In genomic region chr3:121713816-121714215, GRCm38 (mm10) we compare ENCODE assay signal across 18 mouse cellular contexts. TPM values are rescaled to one million over a fixed set of nuclear protein-coding genes. Genes with fewer than 3 reads are reported as not detected.
A peak's percentile ranks its signal among the peaks of the same experiment; 100 is the strongest.
DNase-seq lines count a peak whose midpoint lies in the region; ATAC-seq and TF ChIP-seq lines count a peak whose summit lies in the region.
"Had no signal": no experiment of that assay in that cellular context is flagged by ENCODE, and none has a peak within 500 bp of the region (broad histone marks: within the 10 kb centered on the region; RNA-seq: fewer than 3 reads in every experiment).

No protein-coding gene starts in this region.

- H3K4me3 ChIP-seq in intestine, embryonic 16.5 days (ENCODE audit: low read length): no peak overlapping the region
- no peak overlapping the region for H3K4me3 ChIP-seq in intestine, embryonic 15.5 days (replicated peaks)
- H3K4me3 ChIP-seq: neural tube, embryonic 13.5 days had no signal

- no peak for TF ChIP-seq POLR2A in brain, embryonic 14.5 days (IDR thresholded peaks at IDR 0.05; ENCODE audit: borderline replicate concordance, extremely low read depth, insufficient read depth, insufficient read length, poor library complexity, severe bottlenecking)

- no peaks in the 10 kb centered on the region for H3K36me3 ChIP-seq in intestine, embryonic 16.5 days (ENCODE audit: control insufficient read depth, insufficient read depth, low read length)
- no peaks in the 10 kb centered on the region for H3K36me3 ChIP-seq in intestine, embryonic 15.5 days
- H3K36me3 ChIP-seq: neural tube, embryonic 13.5 days had no signal

- peaks cover 20% of the 10 kb centered on the region for H3K27me3 ChIP-seq in intestine, embryonic 16.5 days (replicated peaks; ENCODE audit: control insufficient read depth, insufficient read depth, low read length)
- H3K27me3 ChIP-seq in intestine, embryonic 15.5 days (replicated peaks): peaks cover 17% of the 10 kb centered on the region
- H3K27me3 ChIP-seq: neural tube, embryonic 13.5 days had no signal

- WGBS in intestine, embryonic 16.5 days: 69% methylated on average over 8 of the region's 8 CpGs
- WGBS in intestine, embryonic 15.5 days: 64% methylated on average over 8 of the region's 8 CpGs

- no peak overlapping the region for H3K4me2 ChIP-seq in intestine, embryonic 16.5 days (ENCODE audit: low read depth, low read length)
- no peak overlapping the region for H3K4me2 ChIP-seq in intestine, embryonic 15.5 days (replicated peaks)
- H3K4me2 ChIP-seq: hindbrain, embryonic 14.5 days; neural tube, embryonic 13.5 days had no signal

- TF ChIP-seq CTCF in brain, embryonic 14.5 days (IDR thresholded peaks at IDR 0.05; ENCODE audit: borderline replicate concordance, extremely low read depth, insufficient read depth, insufficient read length): no peak

- H3K27ac ChIP-seq in intestine, embryonic 16.5 days (ENCODE audit: low read length): no peak overlapping the region
- H3K27ac ChIP-seq in intestine, embryonic 15.5 days: no peak overlapping the region
- H3K27ac ChIP-seq: hindbrain, embryonic 14.5 days; neural tube, embryonic 13.5 days had no signal

- DNase-seq in brain, embryonic 14.5 days (ENCODE audit: low read depth): peak; percentile 62
- peak; percentile 38 for DNase-seq in heart, postnatal 4 days
- peak; percentile 26 to 55 for DNase-seq in kidney, postnatal 36 days
- DNase-seq in urinary bladder, postnatal 14 days (ENCODE audit: low spot score): no peak
- DNase-seq in layer of hippocampus, adult 18-20 months (ENCODE audit: low spot score in 2 of 2): no peak
- DNase-seq: cerebellum, postnatal 14 days; gastrocnemius, postnatal 36 days; lung, postnatal 14 days; right cerebral cortex, adult 18-20 months; thymus, adult 2 months had no signal

- H3K9ac ChIP-seq in intestine, embryonic 16.5 days (ENCODE audit: low read depth, low read length): no peak overlapping the region
- no peak overlapping the region for H3K9ac ChIP-seq in intestine, embryonic 15.5 days
- H3K9ac ChIP-seq: hindbrain, embryonic 14.5 days; neural tube, embryonic 13.5 days had no signal

- peaks cover 10% of the 10 kb centered on the region for H3K4me1 ChIP-seq in intestine, embryonic 16.5 days (ENCODE audit: control insufficient read depth, insufficient read depth, low read length)
- peaks cover 5% of the 10 kb centered on the region; the same call in 1 of the 2 replicates for H3K4me1 ChIP-seq in intestine, embryonic 15.5 days (replicated peaks)

- H3K9me3 ChIP-seq in intestine, embryonic 16.5 days (ENCODE audit: control insufficient read depth, low read length): no peaks in the 10 kb centered on the region
- no peaks in the 10 kb centered on the region for H3K9me3 ChIP-seq in intestine, embryonic 15.5 days
- H3K9me3 ChIP-seq: neural tube, embryonic 13.5 days had no signal

- ATAC-seq in intestine, embryonic 16.5 days: peak; percentile 27
- ATAC-seq in intestine, embryonic 15.5 days: no peak

RNA-seq across cellular contexts. Expression of gene F3, which starts 9.5 kb away (rescaled TPM):
- polyA plus RNA-seq in intestine, embryonic 16.5 days (2015; fragmentation: Nextera tagmentation; extraction: Ambion mirVana): 24.7 and 28.6 TPM in 2 replicates
- 23.3 and 27.5 TPM in 2 replicates for polyA plus RNA-seq in intestine, embryonic 15.5 days (2015; fragmentation: Nextera tagmentation; extraction: Ambion mirVana)
- polyA plus RNA-seq in brain, embryonic 14.5 days (2012; rRNA removed): 6.5 and 7.5 TPM in 2 replicates
- total RNA-seq in heart, postnatal 4 days (2021): 10 to 100 TPM; 13.4 to 18.1 TPM
- total RNA-seq in layer of hippocampus, adult 18-20 months (2021): 10 to 100 TPM; 53.9 to 71.9 TPM

RNA-seq across cellular contexts. Expression of gene 4930432M17Rik, which starts 43.3 kb away (rescaled TPM):
- not detected in 2 replicates for polyA plus RNA-seq in intestine, embryonic 16.5 days (2015; fragmentation: Nextera tagmentation; extraction: Ambion mirVana)
- polyA plus RNA-seq in intestine, embryonic 15.5 days (2015; fragmentation: Nextera tagmentation; extraction: Ambion mirVana): not detected in 2 replicates
- not detected in 2 replicates for polyA plus RNA-seq in brain, embryonic 14.5 days (2012; rRNA removed)
- not detected for total RNA-seq in heart, postnatal 4 days (2021)
- total RNA-seq in layer of hippocampus, adult 18-20 months (2021): not detected
- total RNA-seq: adrenal gland, adult 18-20 months; gastrocnemius, postnatal 36 days; left cerebral cortex, postnatal 25 days; midbrain, postnatal 0 days had no signal
- polyA plus RNA-seq: hindbrain, embryonic 14.5 days; liver, embryonic 11.5 days; midbrain, postnatal 0 days; neural tube, embryonic 13.5 days; thymus, adult 2 months had no signal

Comparison
In these comparisons a context has a peak if more than half of its experiments do, and no peak if none do; other contexts are left out.
1. DNase-seq: peak in brain, embryonic 14.5 days (single experiment), heart, postnatal 4 days (single experiment) and kidney, postnatal 36 days (2 of 2); none in urinary bladder, postnatal 14 days (single experiment) and layer of hippocampus, adult 18-20 months (0 of 2).